Mouse (Mus musculus): Measurements from ENCODE around the gene Zfc3h1.

Zfc3h1 gene

GRCm38 (mm10) chr10:115478441-115479141 lies 93.8 kb downstream of the Zfc3h1 start:
- no peak for DNase-seq
